Mouse (Mus musculus) C2C12 (cell line): Measurements from ENCODE around the gene Narfl.

Experiments used
- CEBPB ChIP-seq: IDR thresholded peaks from one replicate; pipeline ENCODE4 v1.6.1; 2011; ENCODE audit warnings: low read depth, mild to moderate bottlenecking, control low read depth, moderate library complexity
- CTCF ChIP-seq: IDR thresholded peaks from one replicate; pipeline ENCODE4 v1.5.1; 2011; ENCODE audit not compliant: control insufficient read depth, insufficient read depth, insufficient read length
- FOSL1 ChIP-seq: IDR thresholded peaks from one replicate; pipeline ENCODE4 v1.8.0; 2011; ENCODE audit warnings: mild to moderate bottlenecking, low read length; ENCODE audit not compliant: poor library complexity, insufficient read depth, severe bottlenecking
- MAX ChIP-seq: IDR thresholded peaks from one replicate; pipeline ENCODE4 v1.6.1; 2011; ENCODE audit warnings: mild to moderate bottlenecking, control low read depth
- MYOD1 ChIP-seq: IDR thresholded peaks from one replicate; pipeline ENCODE4 v1.6.1; 2011; ENCODE audit warnings: low read depth; ENCODE audit not compliant: control insufficient read depth, insufficient read length
- MYOG ChIP-seq: IDR thresholded peaks from one replicate; pipeline ENCODE4 v1.6.1; 2011; ENCODE audit not compliant: control insufficient read depth, insufficient read length; ENCODE audit errors: extremely low read depth
- USF1 ChIP-seq: IDR thresholded peaks from one replicate; pipeline ENCODE4 v1.6.1; 2011; ENCODE audit warnings: low read depth, mild to moderate bottlenecking, control low read depth, moderate library complexity

DNA sequence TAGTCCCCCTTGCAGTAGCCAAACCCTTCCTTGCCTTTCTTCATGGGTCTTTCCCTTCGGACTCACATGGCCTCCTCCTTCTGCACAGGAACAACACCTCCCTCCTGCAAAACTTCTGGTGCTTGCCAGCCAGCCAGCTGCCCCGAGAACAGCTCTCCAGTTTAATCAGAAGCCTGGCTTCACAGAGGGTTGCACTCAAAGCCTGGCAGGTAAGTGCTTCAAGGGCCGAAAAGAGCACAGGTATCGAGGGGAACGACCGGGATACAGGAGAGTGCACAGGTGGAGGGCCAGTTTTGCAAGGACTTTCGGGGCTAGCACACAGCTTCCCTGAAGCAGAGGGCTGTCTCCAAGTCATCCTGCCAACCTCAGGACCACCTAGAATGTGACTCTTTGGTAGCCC is 34.7 kb upstream of the Narfl start:
- TF ChIP-seq CTCF = no peak
- no peak for TF ChIP-seq MAX
- no peak for TF ChIP-seq CEBPB
- TF ChIP-seq FOSL1 = no peak
- no peak for TF ChIP-seq USF1
- TF ChIP-seq MYOD1 = no peak
- TF ChIP-seq MYOG = no peak
